Mouse (Mus musculus) urinary bladder, postnatal 4 days (tissue): ENCODE results near the gene Map2.

Experiments
- DNase-seq, 2 experiments: peaks; one replicate each; pipeline ENCODE4 v3.0.0; 2021 to 2022; ENCODE audit warnings: low spot score in 2 of 2

Gene Map2

DNA sequence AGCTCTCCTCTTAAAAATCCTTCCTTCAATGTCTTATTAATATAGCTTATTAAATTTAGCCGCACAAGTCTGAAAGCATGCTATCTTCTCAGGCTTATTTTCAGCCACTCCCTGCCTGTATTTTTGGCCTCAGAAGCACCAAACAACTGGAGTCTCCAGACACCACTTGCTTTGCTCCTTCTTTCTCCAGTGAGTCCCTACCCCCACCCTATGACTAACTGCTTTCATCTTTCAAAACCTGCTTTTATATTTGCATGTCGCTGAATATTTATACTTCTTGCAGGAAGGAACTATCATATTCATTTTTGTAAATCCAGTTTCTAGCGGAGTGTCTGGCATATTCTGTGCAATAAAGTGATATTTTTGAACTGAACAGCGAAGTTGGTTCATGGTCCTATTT lies 21.6 kb downstream of the Map2 start:
- no peak for DNase-seq

DNA sequence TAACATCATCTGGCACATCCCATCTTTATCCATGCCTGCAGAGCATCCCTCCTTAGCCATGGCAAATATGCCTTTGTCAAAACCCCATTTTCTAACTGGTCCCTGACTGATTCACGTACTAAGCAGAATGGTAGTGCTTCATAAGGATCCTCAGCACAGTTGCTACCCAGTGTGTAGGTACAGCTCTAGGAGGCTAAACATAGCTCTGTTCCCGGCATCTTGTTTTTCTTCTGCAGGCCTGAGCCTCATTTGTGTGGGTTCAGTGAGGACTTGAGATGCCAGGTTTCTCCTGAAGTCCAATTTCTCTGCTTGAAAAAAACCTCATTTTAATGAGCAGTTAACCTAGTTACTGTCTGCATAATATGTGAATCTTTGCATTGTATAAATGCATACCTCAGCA lies 30.4 kb downstream of the Map2 start:
- DNase-seq: no peak

DNA sequence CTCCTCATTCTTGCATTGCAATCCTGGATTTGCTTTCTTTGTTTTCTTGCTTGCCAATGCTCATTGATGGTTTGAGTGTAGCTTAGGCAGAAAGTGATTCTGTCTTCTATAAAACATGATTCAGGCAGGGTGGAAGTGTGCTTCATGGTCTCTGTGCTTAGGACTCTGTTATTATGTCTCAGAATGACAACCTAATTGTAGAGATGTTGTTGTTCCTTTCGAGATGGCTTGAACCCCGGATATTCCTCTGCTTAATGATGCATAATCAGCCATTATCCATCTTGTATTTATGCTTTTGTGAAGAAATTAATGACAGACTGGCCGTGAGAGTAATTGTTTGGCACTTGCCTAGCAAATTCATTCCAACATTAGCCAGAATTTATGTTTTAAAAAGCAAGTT lies 31.8 kb downstream of the Map2 start:
- no peak for DNase-seq

DNA sequence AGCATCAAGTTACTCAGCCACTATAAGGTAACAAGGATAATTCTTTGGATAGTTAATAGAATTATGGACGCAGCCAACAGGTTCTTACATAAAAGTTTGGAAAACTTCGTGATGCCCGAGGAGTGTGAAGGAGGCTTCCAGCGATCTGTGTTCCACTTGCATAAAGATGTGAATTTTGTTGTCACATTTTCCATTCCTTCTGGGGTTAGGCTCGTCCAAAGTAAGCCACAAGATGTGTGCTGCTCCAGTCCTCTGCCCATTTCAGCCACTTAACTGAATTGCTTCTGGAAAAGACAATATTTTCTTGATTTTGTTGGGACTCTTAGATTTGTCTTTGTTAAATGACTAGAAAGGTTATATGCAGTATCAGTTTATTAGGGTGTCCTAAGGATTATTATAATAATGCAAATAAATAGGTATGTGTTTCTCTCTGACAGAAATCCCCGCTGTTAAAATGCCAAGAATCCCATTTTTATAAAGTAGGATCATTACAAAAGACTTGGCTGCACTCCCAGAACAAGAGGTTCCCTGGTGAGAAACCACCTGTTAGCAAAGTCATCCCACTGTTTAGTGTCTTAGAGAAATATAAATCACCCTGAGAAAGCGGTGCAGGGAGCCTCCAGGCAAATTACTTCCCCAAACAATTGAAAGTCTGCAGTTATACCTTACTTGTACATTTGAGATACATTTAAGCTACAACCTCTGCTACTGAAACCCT lies 36.2 kb downstream of the Map2 start:
- DNase-seq: no peak

DNA sequence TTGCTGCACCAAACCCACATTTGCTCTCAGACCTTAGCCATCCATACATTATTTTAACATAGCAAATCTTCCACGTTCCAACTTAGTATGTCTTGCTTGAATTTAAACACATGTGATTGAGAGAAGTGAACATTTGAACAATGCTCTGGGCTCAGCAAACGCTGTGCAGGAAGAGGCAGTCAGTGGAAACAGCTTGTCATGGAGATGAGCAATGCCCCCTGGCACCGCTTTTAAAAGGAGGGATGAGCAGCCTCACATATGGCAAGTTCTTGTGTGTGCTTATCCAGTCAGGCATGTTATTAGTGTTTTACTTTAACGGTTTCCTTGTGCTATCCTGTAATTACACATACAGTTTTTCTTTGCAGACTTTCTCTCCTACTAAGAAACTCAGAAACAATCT lies 46.4 kb downstream of the Map2 start:
- DNase-seq: no peak

GRCm38 (mm10) chr1:66223331-66223730 lies 48.3 kb downstream of the Map2 start:
- no peak for DNase-seq

DNA sequence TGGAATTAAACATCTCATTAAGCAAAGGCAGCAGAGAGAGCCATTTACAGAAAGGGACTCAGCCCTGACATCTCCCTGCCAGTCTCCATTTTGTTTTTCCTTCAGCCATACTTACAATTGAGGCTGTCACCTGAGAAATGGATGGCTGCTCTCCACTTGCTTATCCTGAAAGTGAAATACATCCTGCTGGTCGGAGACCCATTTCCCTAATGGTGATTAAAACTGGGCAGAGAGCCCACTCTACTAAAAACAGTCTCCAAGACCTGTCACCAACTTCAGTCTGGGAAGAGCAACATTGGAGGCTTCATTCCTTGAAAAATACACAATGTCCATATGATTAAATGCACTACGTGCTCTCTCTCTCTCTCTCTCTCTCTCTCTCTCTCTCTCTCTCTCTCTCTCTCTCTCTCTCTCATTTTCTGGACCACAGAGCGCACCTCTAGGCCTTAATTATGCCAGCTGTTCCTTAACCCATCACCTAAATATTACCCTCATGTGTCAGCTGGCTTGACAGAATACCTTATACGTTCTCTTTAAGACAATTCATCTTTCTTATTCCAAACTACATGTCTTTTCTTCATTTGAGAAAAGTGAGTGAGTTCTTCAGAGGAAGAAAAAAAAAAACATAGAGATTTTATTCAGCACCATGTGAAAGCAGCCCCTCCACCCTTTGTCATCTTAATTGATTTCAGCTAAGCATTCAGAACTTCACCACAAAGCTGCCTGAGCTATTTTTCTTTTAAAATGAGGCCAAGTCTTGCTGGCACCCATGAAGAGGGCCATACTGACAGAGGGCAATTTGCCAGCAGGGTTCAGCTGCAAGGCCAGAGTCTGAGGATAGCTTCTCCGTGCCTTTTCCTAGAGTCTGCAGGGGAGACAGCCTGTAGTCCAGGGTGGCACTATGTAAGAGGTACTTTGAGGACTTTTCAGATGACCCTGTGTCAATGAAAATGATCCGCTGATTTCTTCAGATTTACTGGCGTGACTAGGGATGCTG lies 51.6 kb downstream of the Map2 start:
- DNase-seq: no peak

DNA sequence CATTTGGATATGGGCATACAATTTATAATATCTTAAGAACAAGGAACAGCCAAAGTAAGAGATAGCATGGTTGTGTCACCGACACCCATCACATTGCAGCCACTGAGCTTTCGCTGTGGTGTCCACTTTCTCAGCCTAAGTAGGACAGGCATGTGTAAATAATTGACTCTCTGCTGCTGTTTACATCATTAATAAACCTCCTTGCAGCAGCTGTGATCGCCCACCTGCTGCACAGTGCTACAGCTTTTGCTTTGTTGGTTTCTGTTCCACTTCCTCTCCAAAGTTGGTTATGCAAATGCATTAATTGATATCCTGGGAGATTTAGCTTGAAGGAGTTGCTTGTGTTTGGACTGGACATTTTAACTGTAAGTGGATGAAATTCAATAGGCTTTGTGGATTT lies 53.1 kb downstream of the Map2 start:
- DNase-seq: no peak

GRCm38 (mm10) chr1:66230345-66230744 lies 55.3 kb downstream of the Map2 start:
- no peak for DNase-seq

GRCm38 (mm10) chr1:66231963-66232362 lies 56.9 kb downstream of the Map2 start:
- no peak for DNase-seq

DNA sequence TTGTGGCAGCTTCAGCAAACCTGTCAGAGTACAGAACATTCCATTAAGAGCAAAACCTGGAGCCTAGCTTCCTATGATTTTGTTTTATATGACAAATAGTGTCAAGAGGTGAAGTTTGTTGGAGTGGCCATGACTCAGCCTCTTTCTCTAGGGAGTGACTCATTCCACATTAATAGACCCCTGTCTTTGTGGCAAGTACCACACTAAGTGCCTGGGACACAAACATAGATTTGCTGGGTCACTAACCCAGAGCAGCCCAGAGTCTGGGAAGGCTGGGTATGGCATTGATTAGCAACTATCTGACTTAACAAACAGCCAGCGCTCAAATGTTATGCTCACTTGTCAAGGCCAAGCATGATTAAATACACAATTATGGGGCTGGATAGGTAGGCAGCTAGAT lies 69.8 kb downstream of the Map2 start:
- DNase-seq: no peak

- no peak for DNase-seq
Observed at GRCm38 (mm10) chr1:66251649-66252332, 76.7 kb downstream of the Map2 start.

- no peak for DNase-seq
Observed at GRCm38 (mm10) chr1:66252333-66252724, 77.3 kb downstream of the Map2 start.

GRCm38 (mm10) chr1:66263220-66263619 lies 88.1 kb downstream of the Map2 start:
- DNase-seq: no peak

- DNase-seq: no peak
Observed at GRCm38 (mm10) chr1:66266231-66266924, 91.3 kb downstream of the Map2 start.

- DNase-seq: no peak
Observed at GRCm38 (mm10) chr1:66277663-66278062, 102.6 kb downstream of the Map2 start.

GRCm38 (mm10) chr1:66279222-66280009 lies 104.3 kb downstream of the Map2 start:
- DNase-seq: no peak

DNA sequence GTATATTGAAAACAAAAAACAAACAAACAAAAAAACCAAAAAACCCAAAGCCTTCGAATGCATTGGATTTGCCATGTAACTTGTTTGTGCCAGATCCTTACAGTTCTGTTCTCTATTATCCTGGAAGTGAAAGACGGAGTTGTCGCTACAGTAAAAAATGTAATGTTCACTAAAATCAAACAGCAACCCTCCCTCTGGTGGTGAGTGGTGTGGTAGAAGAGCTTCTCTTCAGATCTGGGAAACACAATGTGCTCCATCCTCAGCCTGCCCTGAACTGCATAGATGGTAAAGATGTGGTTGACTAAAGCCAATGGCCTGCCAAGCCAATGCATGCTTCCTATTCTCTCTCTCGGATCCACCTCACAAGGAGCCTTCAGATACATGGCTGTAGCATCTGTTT lies 105.1 kb downstream of the Map2 start:
- no peak for DNase-seq

GRCm38 (mm10) chr1:66282447-66282846 lies 107.4 kb downstream of the Map2 start:
- DNase-seq: no peak

GRCm38 (mm10) chr1:66288987-66289386 lies 113.9 kb downstream of the Map2 start:
- no peak for DNase-seq
